Mouse (Mus musculus): ENCODE data around the gene Slc12a3.

The Slc12a3 gene

DNA sequence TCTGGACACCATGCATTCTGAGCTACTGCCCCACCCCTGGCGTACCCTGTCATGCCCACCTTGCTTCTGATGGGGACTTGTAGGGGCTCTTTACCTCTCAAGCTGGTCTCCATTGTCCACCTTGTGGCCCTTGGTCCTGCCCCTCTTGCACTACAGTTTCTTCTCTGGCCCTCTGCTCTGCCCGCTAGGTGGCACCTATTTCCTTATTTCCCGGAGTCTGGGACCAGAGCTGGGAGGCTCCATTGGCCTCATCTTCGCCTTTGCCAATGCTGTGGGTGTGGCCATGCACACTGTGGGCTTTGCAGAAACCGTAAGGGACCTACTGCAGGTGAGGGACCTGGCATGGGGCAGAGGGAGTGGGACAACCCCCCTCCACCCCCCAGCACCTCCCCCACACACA is 4.3 kb downstream of the Slc12a3 start:
- DNase-seq = peak in 1 of 2 experiments; percentile 28

DNA sequence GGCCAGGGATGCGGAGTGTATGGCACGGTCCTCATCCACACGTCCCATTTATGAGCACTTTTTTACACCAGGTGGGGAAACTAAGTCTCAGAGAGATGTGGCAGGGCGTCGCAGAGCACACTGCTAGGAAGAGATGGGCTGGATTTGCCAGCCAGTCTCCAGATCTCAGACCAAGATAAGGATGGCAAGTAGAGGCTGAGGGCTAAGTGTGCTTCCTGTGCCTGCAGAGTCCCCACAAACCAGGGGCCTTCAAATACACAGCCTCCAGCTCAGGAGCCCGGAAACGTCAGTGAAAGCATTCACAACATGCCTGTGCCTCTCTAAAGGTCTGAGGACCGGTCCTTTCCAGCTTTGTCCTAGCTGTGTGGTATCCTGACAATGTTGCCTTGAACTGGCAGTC is 8.6 kb downstream of the Slc12a3 start:
- DNase-seq = no peak

DNA sequence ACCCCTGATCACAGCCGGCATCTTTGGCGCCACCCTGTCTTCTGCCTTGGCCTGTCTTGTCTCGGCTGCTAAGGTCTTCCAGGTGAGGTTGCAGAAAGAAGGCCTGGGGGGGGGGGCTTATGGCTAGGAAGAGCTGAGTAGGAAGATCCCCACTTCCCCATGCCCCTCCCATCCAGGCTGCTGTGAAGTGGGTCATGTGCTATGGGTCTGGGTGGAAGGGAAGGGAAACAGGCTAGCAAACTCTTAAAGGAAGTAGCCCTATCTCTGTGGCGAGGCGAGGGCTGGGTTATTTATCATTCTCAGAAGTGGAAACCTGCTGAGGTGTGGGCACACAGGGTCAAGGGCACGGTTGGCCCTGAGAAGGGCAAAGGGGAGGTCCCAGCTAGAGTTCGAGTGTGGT is 11.8 kb downstream of the Slc12a3 start:
- DNase-seq = peak; percentile 34 to 37

DNA sequence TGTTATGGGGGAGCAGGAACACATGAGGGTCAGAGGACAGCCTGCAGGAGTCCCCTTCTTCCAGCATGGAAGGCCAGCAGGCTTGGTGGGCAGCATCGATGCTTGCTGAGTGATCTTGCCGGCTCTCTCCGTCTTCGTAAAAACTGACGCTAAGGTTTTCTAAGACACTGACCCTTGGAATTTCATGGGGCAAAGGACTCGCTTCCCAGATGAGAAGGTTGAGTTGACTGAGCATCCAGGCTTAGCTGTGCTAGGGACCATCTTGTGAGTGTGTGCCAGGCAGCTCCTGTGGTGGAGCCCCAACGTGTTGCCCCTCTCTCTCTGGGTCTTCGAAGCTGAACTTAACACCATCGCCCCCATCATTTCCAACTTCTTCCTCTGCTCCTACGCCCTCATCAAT is 13.7 kb downstream of the Slc12a3 start:
- no peak for DNase-seq

DNA sequence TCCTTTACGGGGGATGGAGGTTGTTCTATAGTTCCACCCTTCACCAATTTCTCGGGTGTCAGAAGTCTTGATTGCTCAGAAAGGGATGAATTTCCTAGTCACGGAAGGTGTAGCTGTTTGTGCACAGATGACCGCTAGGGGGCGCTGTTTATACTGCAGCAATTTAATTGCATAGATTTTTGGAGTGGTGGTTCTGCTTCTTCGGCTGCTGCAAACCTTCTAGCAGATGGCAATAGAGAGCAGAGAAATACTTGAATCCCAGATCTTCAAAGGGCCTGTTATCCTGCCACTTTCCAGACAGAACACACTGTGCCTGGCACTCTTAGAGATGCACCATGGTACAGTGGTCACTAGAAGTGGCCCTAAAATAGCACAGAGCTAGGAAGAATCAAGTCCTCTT is 14.3 kb downstream of the Slc12a3 start:
- peak; percentile 78 to 85 for DNase-seq

DNA sequence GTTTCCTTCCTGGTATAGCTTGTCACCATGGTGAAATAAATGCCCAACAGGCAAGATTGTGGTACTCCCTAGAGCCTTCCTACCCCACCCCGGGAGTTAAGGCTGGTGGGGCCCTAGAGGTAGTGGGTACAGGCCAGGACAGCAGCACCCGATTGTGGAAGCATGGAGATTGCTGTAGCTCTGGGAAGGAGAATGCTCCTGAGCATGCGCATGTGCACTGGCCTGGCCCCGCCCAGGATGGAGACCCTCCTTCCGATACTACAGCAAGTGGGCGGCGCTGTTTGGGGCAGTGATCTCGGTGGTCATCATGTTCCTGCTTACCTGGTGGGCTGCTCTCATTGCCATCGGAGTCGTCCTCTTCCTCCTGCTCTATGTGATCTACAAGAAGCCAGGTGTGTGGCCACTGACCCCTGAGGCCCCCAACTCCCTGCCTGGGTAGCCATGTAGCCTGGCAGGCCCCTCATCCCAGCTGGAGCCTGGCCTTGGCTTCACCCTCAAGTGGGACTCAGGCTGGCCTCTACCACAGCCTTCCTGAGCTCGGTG is 14.8 kb downstream of the Slc12a3 start:
- no peak for DNase-seq

DNA sequence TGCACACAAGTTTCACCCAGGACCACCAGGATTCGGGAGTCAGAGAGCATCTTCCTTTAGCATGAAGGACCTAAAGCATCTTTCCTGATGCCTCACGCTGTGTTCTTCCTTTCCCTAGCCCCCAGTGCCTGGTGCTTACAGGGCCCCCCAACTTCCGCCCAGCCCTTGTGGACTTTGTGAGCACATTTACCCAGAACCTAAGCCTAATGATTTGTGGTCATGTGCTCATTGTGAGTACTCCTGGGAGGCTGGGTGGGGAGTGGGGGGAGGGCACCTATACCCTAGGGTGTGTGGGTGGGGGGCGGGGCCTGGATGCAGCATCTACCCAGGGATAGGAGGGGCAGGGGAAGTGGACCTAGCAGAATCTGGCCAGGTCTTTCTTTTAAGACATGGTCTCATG is 16.7 kb downstream of the Slc12a3 start:
- no peak for DNase-seq

DNA sequence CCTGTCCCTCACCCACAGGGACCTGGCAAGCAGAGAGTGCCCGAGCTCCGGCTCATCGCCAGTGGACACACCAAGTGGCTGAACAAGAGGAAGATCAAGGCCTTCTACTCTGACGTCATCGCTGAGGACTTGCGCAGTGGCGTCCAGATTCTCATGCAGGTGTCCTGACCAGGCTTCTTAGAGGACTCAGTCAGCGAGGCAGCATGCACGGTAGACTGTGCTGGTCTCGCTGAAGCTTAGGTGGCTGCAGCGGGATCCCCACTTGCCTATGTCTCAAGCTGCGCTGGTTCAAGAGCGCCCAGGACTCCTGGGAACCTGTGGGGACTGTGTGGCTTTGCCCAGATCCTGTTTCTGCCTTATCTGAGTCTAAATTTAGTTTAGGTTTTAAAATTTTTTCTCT is 17.3 kb downstream of the Slc12a3 start:
- no peak for DNase-seq

DNA sequence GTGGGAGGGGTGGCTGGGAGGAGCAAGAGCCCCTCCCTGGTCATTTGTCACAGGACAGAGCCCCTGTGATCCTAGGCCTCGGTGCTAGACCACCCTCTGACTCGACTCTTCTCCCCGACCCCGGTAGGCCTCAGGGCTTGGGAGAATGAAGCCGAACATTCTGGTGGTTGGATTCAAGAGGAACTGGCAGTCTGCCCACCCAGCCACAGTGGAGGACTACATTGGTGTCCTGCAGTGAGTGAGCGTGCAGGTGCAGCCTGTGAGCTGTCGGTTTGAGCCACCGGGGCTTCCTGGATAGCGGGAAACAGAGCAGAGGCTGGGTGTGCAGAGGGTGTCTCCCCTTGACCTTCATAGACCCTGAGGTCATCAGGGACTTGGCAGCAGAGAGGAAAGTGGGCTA is 19.4 kb downstream of the Slc12a3 start:
- peak; percentile 67 to 81 for DNase-seq

DNA sequence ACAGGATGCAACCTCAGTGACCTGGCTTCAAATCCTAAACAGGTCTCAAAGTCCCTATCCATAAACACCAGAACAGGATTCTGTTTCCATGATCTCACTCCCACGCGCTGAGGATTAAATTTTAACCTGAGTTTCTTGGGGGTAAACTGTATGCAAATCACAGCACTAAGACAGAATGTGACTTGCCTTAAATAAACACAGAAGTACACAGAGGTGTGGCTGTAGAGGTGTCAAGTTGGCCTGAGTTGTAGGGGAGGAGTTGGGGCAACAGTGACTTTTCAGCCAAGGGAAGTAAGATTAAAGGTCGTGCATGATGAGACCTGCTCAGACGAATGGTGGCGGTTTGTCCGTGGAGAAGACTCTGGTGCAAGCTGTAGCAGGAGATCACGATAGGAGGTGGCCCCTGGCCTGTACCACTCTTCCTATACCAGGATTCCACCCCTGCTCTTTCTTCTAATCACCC is 25.1 kb downstream of the Slc12a3 start:
- peak; percentile 68 to 81 for DNase-seq

DNA sequence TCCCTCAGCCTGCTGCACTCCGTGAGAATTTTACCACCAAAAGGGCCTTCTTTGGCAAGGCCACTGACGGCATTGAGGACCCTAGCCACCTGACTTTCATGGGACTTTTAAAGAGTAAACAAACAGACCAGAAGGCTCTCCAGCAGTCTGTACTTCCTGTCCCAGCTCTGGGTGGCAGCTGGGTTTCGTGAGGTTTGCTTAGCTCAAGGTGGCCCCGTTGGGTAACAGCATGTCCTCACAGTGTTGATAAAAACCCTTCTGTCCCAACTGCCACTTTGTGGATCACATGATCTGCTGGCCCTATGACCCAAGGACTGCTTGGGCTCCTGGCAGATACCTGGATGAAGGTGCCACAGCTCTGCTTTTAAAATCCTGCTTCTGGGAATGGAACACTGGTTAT is 25.6 kb downstream of the Slc12a3 start:
- DNase-seq = peak; percentile 88 to 89

DNA sequence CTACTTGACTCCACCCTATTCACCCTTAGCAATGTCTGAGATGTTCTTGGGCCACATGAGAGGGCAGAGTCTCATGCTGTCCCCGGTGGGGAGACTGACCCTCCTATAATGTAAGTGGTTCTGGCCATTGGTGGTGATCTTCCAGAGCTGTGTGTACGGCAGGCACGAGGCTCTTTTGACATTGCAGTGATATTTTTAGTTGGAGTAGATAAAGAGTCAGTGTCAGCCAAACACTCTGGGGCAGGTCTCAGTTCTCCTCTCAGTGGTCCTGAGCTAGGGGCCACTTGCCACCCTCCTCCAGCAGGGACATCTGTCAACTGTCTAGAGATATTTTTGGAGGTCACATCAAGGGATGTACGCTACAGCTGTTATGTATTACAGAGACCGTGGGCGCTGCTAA is 28.2 kb downstream of the Slc12a3 start:
- no peak for DNase-seq

DNA sequence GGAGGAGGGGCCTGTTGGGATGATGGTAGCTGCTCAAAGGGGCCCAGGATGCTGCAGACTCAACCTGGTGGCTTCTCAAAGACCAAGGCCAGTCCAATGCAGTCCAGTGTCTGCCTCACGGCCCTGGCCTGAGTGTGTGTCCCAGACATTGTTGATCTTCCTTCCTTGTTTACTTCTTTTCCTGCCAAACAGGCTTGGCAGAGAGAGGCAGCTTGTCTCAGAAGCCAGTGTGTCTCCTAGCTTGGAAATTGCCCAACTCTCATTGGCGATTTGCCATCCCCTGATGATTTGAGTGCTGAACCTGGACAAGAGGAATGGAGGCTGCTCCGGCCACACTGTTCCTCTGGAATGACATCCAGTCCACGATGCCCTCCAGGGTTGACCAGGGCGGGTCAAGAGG is 29.5 kb downstream of the Slc12a3 start:
- peak; percentile 88 to 93 for DNase-seq

DNA sequence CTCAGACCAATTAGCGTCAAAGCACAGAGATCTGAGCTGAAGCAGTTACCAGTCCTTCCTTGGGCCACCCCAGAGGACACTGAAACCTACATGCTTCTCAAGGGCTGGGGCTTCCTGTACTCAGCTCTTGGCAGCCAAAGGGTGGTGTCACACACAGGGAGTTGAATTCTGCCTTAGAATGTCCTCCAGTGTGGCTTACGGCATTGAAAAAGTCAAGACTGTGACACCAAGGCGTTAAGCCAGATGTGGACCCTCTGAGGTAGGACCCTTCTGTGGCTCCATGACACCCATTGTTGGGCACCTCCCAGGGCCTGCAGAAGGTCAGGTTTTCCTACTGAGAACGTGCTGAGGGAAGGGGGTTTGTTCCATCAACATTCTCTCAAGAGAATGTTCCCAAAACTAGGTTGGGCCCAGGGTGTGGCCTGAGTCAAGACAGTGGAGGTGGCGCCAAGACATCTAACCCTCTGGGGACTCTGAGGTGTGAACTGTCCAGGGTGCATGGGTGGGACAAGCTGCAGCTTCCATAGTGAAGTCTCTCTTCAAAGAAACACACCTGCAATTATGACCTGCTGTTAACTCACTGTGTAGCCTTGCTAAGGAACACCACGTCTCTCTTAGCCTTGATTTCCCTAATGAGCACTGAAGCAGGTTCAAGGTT is 32.9 kb downstream of the Slc12a3 start:
- peak in 1 of 2 experiments; percentile 46 for DNase-seq

DNA sequence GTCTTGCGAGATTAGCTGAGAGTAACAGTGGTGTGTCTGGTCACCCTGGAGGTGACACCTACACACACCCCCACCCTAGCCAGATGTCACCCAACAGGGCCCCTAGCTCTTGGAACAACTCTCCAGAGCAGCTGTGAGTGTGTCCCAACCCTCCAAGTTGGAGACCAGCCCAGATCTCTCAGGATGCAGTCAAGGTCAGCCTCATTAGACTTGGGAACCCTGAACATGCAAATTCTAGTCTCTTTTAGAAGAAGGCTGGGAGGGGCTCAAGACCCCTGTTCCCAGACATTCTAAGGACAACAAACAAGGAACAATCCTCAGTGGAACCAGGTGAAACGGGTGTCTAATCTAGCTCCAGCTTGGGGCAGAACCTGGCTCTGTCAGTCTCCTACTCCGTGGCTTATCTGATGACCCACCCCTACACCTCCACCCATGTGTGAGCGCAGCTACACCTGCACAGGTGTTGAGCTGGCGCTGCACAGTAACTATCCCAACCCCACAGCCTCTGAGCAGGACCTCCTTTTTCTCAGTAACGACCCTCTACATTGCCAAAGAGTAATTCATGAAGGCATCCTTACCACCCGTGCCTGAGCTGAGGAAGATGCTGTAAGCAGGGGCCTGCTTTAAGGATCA is 33.7 kb downstream of the Slc12a3 start:
- peak; percentile 61 to 80 for DNase-seq

DNA sequence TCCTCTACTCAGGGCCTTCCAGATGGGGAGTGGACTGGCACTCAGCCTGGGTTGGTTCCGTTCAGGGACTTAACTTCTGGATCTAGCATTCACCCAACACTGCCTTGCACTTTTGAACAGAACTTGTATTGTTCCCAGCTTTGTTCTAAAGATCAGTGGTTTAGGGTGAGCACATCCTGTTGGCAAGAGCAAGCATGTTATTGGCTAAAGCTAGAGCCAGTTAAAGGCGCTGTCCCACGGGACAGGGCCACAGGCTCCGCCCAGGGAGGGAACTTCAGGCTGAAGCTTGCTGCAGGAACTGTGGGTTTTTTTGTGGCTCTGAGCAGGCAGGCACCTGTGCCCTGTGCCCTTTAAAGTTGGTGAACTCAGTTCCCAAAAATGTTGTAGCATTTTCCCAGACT is 34.3 kb downstream of the Slc12a3 start:
- peak; percentile 88 to 93 for DNase-seq

DNA sequence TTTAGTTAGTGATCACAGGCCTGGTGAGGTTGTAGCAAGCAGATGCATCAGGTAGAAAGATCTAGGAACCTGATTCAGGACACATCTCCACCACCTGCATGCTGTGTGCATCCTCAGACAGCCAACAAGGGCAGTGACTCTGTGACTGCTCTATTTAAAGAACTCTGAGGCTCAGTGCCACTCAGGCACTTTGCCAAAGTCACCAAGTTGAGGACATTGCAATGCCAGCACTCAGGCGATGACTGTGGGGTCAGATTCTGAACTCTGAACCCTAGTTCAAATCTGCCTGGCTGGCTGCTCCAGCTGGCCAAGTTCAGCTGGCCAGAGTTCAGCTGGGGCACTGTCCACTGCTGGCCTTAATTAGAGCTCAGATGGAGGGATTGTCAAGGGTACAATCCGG is 34.9 kb downstream of the Slc12a3 start:
- peak; percentile 83 to 87 for DNase-seq

DNA sequence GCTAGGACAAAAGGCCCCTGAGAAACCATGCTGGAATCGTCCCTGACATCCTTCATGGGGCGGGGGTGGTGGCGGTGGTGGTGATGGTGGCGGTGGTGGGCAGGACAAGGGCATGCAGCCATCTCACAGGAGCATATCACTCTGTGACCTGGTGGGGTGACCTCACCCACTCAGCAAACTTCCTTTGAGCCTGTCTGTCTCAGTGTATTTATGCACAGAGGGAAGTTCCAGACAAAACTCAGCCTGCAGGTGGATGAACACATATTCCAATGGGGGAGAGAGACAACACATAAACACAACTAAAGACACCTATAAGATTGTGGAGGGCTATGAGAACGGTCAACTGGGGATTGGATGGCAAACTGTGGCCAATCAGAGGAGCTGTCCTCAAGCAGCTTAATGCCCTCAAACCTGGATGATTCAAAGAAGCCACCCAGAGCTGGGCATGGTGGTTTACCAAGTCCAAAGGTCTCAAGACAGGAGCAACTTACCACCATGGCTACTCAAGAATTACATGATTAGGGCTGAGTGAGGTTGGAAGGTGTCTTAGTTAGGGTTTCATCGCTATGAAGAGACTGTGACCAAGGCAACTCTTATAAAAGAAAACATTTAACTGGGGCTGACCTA is 35.8 kb downstream of the Slc12a3 start:
- no peak for DNase-seq

DNA sequence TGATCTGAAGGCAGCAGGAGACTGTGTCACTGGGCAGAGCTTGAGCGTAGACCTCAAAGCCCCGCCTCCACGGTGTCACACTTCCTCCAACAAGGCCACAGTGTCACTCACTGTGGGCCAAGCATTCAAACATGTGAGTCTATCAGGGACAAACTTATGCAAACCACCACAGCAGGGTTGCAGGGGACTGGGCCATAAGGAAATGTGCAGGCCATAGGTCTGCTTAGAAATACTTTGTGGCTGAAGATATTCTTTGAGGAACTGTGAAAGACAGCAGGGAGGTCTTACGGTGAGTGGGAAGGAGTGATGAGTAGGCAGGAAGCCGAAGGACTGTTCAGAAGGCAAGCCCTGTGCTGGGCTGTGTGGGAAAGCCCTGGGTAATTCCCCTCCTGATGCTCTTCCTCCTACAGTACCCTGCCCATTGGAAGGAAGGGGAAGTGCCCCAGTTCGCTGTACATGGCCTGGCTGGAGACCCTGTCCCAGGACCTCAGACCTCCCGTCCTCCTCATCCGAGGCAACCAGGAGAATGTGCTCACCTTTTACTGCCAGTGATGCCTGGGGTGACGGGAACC is 36.5 kb downstream of the Slc12a3 start:
- peak; percentile 73 to 78 for DNase-seq

DNA sequence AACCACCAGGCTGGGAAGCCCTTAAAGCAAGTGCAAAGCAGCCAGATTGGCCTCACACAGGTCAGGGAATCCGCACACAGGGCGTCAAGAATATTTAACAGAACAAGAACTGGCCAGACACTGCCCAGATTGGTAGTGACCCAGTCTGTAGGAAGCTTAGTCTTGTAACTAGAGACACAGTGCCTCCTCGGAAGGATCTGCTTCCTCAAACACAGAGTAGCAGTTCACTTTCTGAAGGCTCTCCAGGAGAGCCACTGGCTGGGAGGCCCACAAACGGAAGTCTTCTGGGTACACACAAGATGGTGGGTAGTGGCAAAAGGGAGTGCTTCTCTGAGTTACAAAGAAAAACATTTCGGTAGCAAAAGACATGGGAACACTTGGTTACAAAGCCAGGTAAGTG is 41.8 kb downstream of the Slc12a3 start:
- DNase-seq = no peak

DNA sequence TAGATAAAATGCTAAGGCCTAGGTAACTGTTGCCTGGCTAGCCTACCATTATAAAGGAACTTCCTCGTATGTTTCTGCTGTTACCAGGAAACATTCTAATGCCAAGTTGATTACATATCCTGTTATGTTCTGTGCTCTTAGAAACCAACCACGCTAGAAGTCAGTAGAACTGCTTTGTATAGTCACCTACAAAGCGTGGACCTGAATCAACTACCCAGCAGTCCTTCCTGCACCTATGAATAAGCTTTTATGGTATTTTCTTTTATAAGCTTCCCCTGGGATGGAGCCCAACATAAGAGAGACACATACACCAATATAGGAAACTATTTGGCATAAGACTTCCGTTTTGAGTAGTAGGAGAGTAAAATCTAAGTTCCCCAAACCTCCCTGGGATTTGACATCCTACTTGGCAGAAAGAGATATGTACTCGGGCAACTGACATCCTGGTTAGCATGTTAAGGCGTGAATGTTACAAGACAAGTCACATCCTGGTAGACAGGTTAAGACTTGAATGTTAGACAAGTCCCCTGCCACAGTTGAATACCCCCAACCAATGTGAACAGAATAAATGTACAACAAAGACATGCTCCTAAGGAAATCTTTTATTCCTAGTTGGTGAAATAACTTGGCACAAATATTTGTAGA is 44.1 kb downstream of the Slc12a3 start:
- DNase-seq = no peak

DNA sequence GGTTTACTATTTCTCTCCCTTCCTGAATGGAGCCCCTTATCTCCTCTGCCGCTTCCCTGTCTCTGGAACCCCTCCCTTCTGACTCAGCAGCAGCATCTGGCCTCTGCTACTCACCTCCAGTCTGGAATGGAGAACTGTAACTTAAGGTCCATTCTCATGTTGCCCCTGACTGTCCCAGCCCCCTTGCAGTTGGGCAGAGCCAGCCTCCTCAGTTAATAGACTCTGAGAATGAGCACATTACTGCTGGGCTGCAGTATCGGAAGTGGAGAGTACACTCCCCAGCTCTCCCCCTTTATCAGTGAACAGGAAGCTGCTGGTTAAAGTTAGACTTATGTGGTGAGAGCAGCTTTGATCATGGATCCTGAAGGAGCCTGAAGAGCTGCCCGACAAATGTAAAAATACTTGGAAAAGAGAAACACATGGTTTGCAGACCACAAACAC is 46.6 kb downstream of the Slc12a3 start:
- DNase-seq = no peak

DNA sequence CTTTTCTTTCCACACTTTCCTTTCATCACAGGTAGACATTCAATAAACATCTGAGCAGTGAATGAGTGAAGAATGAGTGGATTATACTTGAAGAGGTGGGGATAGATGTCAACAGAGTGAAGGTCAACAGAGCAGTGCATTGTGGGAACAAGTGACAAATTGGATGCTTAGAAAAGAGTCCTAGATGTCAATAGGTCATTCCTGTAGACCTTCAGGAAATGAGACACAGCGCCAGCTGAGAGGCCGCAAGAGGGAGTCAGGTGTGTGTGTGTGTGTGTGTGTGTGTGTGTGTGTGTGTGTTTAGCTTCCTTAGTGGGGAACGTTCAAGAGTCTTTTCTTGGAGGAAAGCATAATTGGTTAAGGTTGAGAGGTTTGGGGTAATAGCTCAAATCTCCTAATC is 47.2 kb downstream of the Slc12a3 start:
- peak; percentile 56 to 68 for DNase-seq
